Mouse (Mus musculus) forebrain, embryonic 12.5 days (tissue): ENCODE results near the gene Twistnb. TPM values are rescaled to one million over a fixed set of nuclear protein-coding genes. Genes with fewer than 3 reads are reported as not detected.

ENCODE experiments used
- ATAC-seq: fragments of 200-750 bp; cut with Nextera tagmentation; 2 replicates; pipeline ENCODE4 v1.8.0; 2017; ENCODE audit warnings: moderate TSS enrichment; ENCODE audit not compliant: low FRiP score
- H3K27ac ChIP-seq: fragments of 300-500 bp; sonication (generic); 2 replicates; pipeline ENCODE4 v1.5.1; 2016; ENCODE audit warnings: mild to moderate bottlenecking
- H3K27me3 ChIP-seq: fragments of 300-500 bp; sonication (generic); 2 replicates; pipeline ENCODE4 v1.6.1; 2016; ENCODE audit warnings: mild to moderate bottlenecking
- H3K36me3 ChIP-seq: fragments of 300-500 bp; sonication (generic); replicated peaks from 2 replicates; pipeline ENCODE4 v1.6.1; 2016; ENCODE audit warnings: mild to moderate bottlenecking
- H3K4me1 ChIP-seq: fragments of 300-500 bp; sonication (generic); 2 replicates; pipeline ENCODE4 v1.6.1; 2016
- H3K4me2 ChIP-seq: fragments of 300-500 bp; sonication (generic); 2 replicates; pipeline ENCODE4 v1.6.1; 2016; ENCODE audit warnings: mild to moderate bottlenecking, moderate library complexity
- H3K4me3 ChIP-seq: fragments of 300-500 bp; sonication (generic); replicated peaks from 2 replicates; pipeline ENCODE4 v1.5.1; 2016; ENCODE audit warnings: mild to moderate bottlenecking
- H3K9ac ChIP-seq: fragments of 300-500 bp; sonication (generic); 2 replicates; pipeline ENCODE4 v1.6.1; 2016; ENCODE audit warnings: mild to moderate bottlenecking
- H3K9me3 ChIP-seq: fragments of 300-500 bp; sonication (generic); 2 replicates; pipeline ENCODE4 v1.6.1; 2016
- WGBS: fragments of 180-500 bp; shearing (Covaris S2); methylation state at CpG from one replicate; pipeline ENCODE4 v1.1.7; 2016; 5-methylcytosine and 5-hydroxymethylcytosine counted together
- polyA plus RNA-seq: library from polyadenylated mRNA; unstranded; fragments of >200 nt; fragmentation: Nextera tagmentation; extraction: Ambion mirVana; gene quantifications from 2 replicates; pipeline ENCODE4 v1.2.1, GENCODE M21; 2016

Twistnb gene
- polyA plus RNA-seq = 45.2 and 47.3 TPM in 2 replicates

DNA sequence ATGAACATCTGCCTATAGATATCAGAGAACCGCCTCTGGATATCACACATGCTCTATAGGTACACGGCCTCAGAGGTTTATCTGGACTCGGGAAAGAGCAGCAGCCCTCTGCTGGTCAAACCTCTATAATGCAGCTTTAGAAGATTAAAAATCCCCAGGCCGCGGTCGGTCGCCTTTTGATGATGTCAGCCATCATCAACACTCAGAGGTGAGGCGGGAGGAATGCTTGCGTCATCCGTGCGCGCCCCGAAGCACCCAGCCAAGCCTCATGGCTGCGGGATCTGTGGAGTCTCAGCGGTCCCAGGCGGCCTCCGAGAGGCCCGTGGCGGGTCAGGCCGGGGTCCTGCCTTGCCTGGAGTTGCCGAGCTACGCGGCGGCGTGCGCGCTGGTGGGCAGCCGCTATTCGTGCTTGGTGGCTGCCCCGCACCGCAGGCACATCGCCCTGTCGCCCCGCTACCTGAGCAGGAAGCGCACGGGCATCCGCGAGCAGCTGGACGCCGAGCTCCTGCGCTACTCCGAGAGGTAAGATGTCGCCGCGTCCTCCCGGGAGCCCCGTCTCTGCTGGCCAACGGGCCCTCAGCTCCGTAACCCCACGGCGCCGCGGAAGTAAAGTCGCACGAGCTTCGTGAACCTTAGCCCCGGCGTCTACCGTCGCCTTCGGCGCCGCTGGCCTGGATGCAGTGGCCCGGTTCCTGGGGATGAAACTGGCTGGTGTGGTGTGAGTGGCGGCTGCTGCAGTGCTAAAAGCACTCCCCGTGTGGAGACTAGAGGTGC is at the start of gene Twistnb:
Gene Twistnb (plus strand): TSS at position 249 of the 774 bp plus-strand sequence.
- peak; percentile 98 for ATAC-seq
- peak within 1 kb of the TSS; percentile 74 for H3K27ac ChIP-seq
- peak within 1 kb of the TSS; percentile 95 for H3K4me3 ChIP-seq
- H3K4me2 ChIP-seq = peak within 1 kb of the TSS; percentile 72
- H3K4me1 ChIP-seq = peaks cover 8% of the 10 kb centered on the region
- no peaks in the 10 kb centered on the region for H3K9me3 ChIP-seq
- no peaks in the 10 kb centered on the region for H3K27me3 ChIP-seq
- WGBS = under 1% methylated on average over 66 of the region's 66 CpGs
- peak within 1 kb of the TSS; percentile 83 for H3K9ac ChIP-seq
- no peaks in the 10 kb centered on the region for H3K36me3 ChIP-seq

DNA sequence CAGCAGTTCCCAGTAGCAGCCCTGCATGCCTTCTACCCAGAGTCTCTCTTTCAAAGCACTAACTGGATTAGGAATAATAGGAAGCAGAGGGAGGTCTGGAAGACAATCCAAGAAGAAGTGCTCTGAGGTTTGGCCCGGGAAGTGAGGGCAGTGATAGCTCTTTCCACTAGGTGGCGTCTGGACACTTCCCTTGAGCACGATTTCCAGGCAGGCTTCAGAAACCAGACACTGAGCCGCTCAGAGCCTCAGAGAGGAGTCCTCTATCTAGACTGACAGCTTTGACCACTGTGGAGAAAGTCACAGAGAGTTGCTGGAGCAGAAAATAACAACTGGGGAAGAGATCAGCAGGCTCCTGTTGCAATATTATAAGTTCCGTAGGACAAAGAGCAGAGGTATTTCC is 40.6 kb upstream of the Twistnb start:
- H3K27me3 ChIP-seq = peaks cover 33% of the 10 kb centered on the region
- no peak overlapping the region for H3K4me2 ChIP-seq
- H3K27ac ChIP-seq = no peak overlapping the region
- no peaks in the 10 kb centered on the region for H3K4me1 ChIP-seq
- H3K4me3 ChIP-seq = no peak overlapping the region
- H3K36me3 ChIP-seq = no peaks in the 10 kb centered on the region
- no peaks in the 10 kb centered on the region for H3K9me3 ChIP-seq
- no peak overlapping the region for H3K9ac ChIP-seq
- WGBS = 8% methylated on average over 5 of the region's 5 CpGs
- ATAC-seq = peak; percentile 78

- no peak for ATAC-seq
- H3K4me1 ChIP-seq = peaks cover 11% of the 10 kb centered on the region
- no peaks in the 10 kb centered on the region for H3K9me3 ChIP-seq
- no peak overlapping the region for H3K9ac ChIP-seq
- H3K4me2 ChIP-seq = no peak overlapping the region
- no peak overlapping the region for H3K27ac ChIP-seq
- 65% methylated on average over 2 of the region's 2 CpGs for WGBS
- H3K4me3 ChIP-seq = no peak overlapping the region
- H3K27me3 ChIP-seq = peaks cover 30% of the 10 kb centered on the region
- H3K36me3 ChIP-seq = no peaks in the 10 kb centered on the region
These were observed 38.4 kb upstream of the Twistnb start for GRCm38 (mm10) chr12:33390844-33391560.

GRCm38 (mm10) chr12:33394804-33395623 is 34.4 kb upstream of the Twistnb start, which contains the start of gene Efcab10:
Gene Efcab10 (plus strand): TSS chr12:33394854.
- H3K9me3 ChIP-seq = no peaks in the 10 kb centered on the region
- H3K4me1 ChIP-seq = peaks cover 11% of the 10 kb centered on the region
- no peaks in the 10 kb centered on the region for H3K36me3 ChIP-seq
- H3K9ac ChIP-seq = peak within 1 kb of the TSS; percentile 59
- H3K4me2 ChIP-seq = peak within 1 kb of the TSS; percentile 62
- H3K4me3 ChIP-seq = peak within 1 kb of the TSS; percentile 34
- H3K27me3 ChIP-seq = peaks cover 7% of the 10 kb centered on the region; the same call in 1 of the 2 replicates
- peak; percentile 87 for ATAC-seq
- H3K27ac ChIP-seq = no peak within 1 kb of the TSS
- WGBS = 11% methylated on average over 24 of the region's 24 CpGs

GRCm38 (mm10) chr12:33403265-33403693 is 26.2 kb upstream of the Twistnb start:
- no peaks in the 10 kb centered on the region for H3K9me3 ChIP-seq
- no peak overlapping the region for H3K27ac ChIP-seq
- H3K27me3 ChIP-seq = no peaks in the 10 kb centered on the region
- no peak for ATAC-seq
- H3K4me3 ChIP-seq = no peak overlapping the region
- H3K9ac ChIP-seq = no peak overlapping the region
- H3K4me1 ChIP-seq = peaks cover 4% of the 10 kb centered on the region; the same call in 1 of the 2 replicates
- H3K36me3 ChIP-seq = no peaks in the 10 kb centered on the region
- 69% methylated on average over 7 of the region's 7 CpGs for WGBS
- H3K4me2 ChIP-seq = no peak overlapping the region

DNA sequence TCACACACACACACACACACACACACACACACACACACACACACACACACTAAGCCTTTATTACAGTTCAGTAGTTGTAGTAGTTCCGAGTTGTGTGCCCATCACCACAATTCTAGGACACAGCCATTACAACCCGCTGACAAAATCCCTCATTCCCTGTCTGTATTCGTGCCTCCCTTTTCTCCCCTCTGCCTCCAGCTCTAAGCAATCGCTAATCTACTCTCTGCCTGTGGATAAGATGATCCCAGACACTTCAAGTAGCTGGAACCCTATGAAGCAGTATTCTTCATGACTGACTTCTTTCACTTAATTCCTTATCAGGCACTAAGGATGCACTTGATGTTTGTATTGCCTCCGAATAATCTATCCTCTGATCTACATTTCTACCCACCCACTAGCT is 24.4 kb upstream of the Twistnb start:
- Histone ChIP-seq H3K9ac (no peak overlapping the region), H3K4me2 (no peak overlapping the region), H3K27me3 (no peaks in the 10 kb centered on the region), H3K36me3 (no peaks in the 10 kb centered on the region), H3K4me1 (peaks cover 4% of the 10 kb centered on the region; the same call in 1 of the 2 replicates), H3K27ac (no peak overlapping the region), H3K9me3 (no peaks in the 10 kb centered on the region), H3K4me3 (no peak overlapping the region)
- no peak for ATAC-seq
- 58% methylated on average over 5 of the region's 5 CpGs for WGBS

- Histone ChIP-seq H3K36me3 (no peaks in the 10 kb centered on the region), H3K4me2 (no peak overlapping the region), H3K27ac (no peak overlapping the region; the same call in 1 of the 2 replicates), H3K27me3 (no peaks in the 10 kb centered on the region), H3K4me3 (no peak overlapping the region), H3K9me3 (no peaks in the 10 kb centered on the region), H3K4me1 (peaks cover 4% of the 10 kb centered on the region; the same call in 1 of the 2 replicates), H3K9ac (no peak overlapping the region)
- 45% methylated on average over 6 of the region's 6 CpGs for WGBS
- no peak for ATAC-seq
These were observed 23.9 kb upstream of the Twistnb start for GRCm38 (mm10) chr12:33405398-33406026.

DNA sequence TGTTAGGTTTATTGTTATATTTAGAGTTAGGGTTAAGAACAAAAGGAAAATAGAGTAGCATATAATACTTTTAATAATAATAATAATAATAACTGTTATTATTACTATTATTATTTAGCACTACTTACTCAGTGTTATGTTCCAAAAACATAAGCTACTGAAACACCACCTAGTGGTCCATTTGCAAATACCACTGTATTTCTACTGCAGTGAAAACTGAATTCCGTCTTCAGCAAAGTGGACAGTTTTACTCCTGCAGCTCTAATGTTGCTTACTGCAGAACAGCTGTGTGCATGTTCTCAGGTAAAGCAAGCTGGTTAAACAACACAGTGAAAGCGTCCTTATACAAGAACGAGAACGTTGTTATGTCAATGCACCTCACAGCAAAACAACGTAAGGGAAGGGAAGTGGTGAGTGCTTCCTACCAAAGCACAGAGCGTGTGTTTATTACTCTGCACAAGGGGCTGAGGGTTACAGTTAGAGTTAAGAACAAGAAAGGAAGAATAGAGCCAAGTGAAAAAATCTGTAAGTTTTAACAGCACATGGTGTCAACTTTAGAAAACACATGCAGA is 17.8 kb upstream of the Twistnb start:
- Histone ChIP-seq H3K36me3 (no peaks in the 10 kb centered on the region), H3K4me1 (no peaks in the 10 kb centered on the region), H3K4me3 (no peak overlapping the region), H3K4me2 (no peak overlapping the region), H3K27ac (no peak overlapping the region), H3K27me3 (no peaks in the 10 kb centered on the region), H3K9me3 (no peaks in the 10 kb centered on the region), H3K9ac (no peak overlapping the region)
- 61% methylated on average over 6 of the region's 6 CpGs for WGBS
- no peak for ATAC-seq

DNA sequence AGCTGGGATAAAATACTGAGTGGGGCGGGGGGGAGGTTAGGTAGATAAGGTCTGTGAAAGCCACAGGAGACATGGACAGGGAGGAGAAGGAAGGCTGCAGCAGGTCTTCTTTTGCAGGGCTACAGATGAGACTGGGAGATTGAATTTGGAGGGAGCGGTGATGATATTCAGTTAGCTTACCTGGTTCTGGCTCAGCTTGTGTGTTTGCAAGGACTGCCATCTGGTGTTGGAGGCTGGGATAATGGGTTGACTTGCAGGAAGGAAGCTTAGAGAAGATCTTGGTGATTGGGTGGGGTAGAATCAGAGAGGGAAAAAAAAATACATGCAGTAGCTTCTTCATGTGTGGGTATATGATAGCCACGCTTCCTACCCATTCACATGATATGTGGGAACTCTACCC is 5.1 kb upstream of the Twistnb start:
- Histone ChIP-seq H3K9ac (no peak overlapping the region), H3K36me3 (no peaks in the 10 kb centered on the region), H3K27me3 (peaks cover 4% of the 10 kb centered on the region; the same call in 1 of the 2 replicates), H3K4me3 (no peak overlapping the region), H3K9me3 (no peaks in the 10 kb centered on the region), H3K27ac (no peak overlapping the region), H3K4me2 (no peak overlapping the region), H3K4me1 (no peaks in the 10 kb centered on the region)
- ATAC-seq = no peak
- WGBS = 36% methylated on average over 3 of the region's 3 CpGs

DNA sequence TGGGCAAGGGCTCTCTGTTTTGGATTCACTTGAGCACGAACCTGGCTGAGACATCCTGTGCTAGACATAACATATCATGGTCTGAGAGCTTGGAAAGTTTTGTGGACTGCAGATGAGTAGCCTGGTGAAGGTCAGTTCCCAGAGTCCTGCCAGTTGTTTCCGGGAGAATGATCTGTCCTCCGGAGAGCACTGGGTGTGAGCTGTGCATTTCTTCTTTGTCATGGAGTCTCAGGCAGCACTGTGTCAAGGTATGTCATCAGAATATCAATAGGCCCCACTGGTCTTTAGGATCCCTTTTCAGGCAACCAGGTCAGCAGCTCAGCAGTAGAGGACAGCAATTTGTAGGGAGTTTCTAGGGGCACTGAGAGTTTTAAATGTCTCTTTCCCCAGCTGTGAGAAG is 2.1 kb upstream of the Twistnb start:
- WGBS = 31% methylated on average over 3 of the region's 3 CpGs
- peaks cover 8% of the 10 kb centered on the region for H3K4me1 ChIP-seq
- H3K36me3 ChIP-seq = no peaks in the 10 kb centered on the region

DNA sequence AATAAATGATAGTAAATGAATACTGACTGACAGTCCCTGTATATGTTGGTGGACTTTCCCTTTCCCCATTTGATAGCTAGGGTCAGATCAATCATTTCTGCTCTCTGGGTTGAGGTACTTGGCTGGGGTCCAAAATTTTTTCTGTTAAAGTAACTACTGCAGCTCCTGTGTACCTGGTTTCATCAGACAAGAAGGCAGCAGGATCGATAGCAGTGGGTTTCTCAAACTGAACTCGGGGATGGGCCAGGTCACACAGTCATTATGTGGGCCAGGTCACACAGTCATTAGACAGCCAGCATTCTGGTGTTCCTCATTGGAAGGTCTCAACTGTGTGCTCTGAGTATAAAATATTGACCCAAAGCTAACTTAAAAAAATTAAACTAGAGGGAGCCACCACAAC is 1.7 kb upstream of the Twistnb start:
- no peaks in the 10 kb centered on the region for H3K9me3 ChIP-seq
- no peak overlapping the region for H3K4me2 ChIP-seq
- no peaks in the 10 kb centered on the region for H3K36me3 ChIP-seq
- no peak overlapping the region for H3K27ac ChIP-seq
- H3K4me3 ChIP-seq = no peak overlapping the region
- H3K27me3 ChIP-seq = peaks cover 4% of the 10 kb centered on the region; the same call in 1 of the 2 replicates
- peaks cover 8% of the 10 kb centered on the region for H3K4me1 ChIP-seq
- no peak for ATAC-seq
- no peak overlapping the region for H3K9ac ChIP-seq
- WGBS = 78% methylated on average over 2 of the region's 2 CpGs

More for the DNA sequence above, 2.1 kb upstream of the Twistnb start:
- Histone ChIP-seq H3K4me3 (no peak overlapping the region), H3K27ac (no peak overlapping the region), H3K27me3 (peaks cover 4% of the 10 kb centered on the region; the same call in 1 of the 2 replicates), H3K4me2 (no peak overlapping the region), H3K9me3 (no peaks in the 10 kb centered on the region), H3K9ac (no peak overlapping the region)
- ATAC-seq = no peak
